Mouse (Mus musculus): ENCODE data around the gene Kcnq1. TPM values are rescaled to one million over a fixed set of nuclear protein-coding genes. Genes with fewer than 3 reads are reported as not detected.
A peak's percentile ranks its signal among the peaks of the same experiment; 100 is the strongest.

Kcnq1 gene
- total RNA-seq, 1 experiment, result 0.22 TPM

DNA sequence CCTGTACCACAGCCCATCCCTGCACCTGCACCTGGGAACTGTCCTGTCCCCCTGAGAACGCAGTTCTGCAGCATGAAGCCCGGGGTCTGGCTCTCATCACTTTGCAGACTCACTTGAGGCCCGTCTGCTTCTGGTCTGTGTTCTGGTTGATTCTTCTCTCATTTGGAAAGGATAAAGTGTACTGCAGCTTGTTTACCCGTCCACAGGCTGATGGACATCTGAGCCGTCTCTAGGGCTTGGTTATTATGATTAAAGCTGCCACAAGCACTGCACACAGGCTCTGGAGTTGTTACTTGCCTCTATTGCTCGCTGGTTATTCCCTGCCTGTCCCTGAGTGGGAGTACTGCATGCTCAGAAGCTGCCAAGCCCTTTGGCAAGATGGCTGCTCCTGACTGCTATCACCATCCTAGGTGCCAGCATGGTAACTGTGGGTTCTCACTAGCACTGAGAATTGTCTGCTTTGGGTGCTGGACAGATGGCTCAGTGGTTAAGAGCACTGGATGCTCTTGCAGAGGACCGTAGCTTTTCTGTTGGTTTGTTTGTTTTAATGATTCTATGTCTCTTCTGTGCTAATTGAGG, 59.6 kb downstream of the Kcnq1 start:
- Histone ChIP-seq H3K9me3 (ENCODE audit: control insufficient read depth, insufficient read depth, low read depth, low read length) (no peaks in the 10 kb centered on the region), H3K36me3 (ENCODE audit: control insufficient read depth, insufficient read depth, low read length, poor library complexity, severe bottlenecking) (no peaks in the 10 kb centered on the region)

GRCm38 (mm10) chr7:143167275-143167674, 61.1 kb downstream of the Kcnq1 start:
- DNase-seq (ENCODE audit: low read depth, low spot score), result no peak
- no peak for TF ChIP-seq CHD2 (IDR thresholded peaks at IDR 0.05; ENCODE audit: low read depth, low read length)
- no peak for TF ChIP-seq ZC3H11A (IDR thresholded peaks at IDR 0.05; ENCODE audit: borderline replicate concordance, low read depth, low read length)
- TF ChIP-seq HCFC1 (IDR thresholded peaks at IDR 0.05; ENCODE audit: borderline replicate concordance, insufficient read depth, low read length), result no peak
- no peak for TF ChIP-seq ZNF384 (IDR thresholded peaks at IDR 0.05; ENCODE audit: low read depth, low read length)
- TF ChIP-seq MAFK (IDR thresholded peaks at IDR 0.05; ENCODE audit: insufficient read depth, low read depth, low read length), result no peak
- Histone ChIP-seq H3K4me3 (ENCODE audit: insufficient read depth in 1 of 2, low read depth in 1 of 2, low read length in 2 of 2, poor library complexity in 1 of 2, severe bottlenecking in 1 of 2) (no peak overlapping the region), H3K9ac (ENCODE audit: insufficient read depth, low read depth, low read length, poor library complexity, severe bottlenecking) (no peak overlapping the region), H3K36me3 (ENCODE audit: control insufficient read depth, insufficient read depth, low read length, poor library complexity, severe bottlenecking) (no peaks in the 10 kb centered on the region), H3K4me1 (ENCODE audit: control insufficient read depth in 2 of 2, insufficient read depth in 2 of 2, low read length in 2 of 2, poor library complexity in 1 of 2) (no peaks in the 10 kb centered on the region), H3K9me3 (ENCODE audit: control insufficient read depth, insufficient read depth, low read depth, low read length) (no peaks in the 10 kb centered on the region), H3K27ac (ENCODE audit: insufficient read depth, low read depth, low read length, poor library complexity, severe bottlenecking) (no peak overlapping the region)
- in situ Hi-C loops (cut with MboI; ENCODE audit: low sequenced_read_pairs in 2 of 2, unreplicated experiment in 2 of 2), result no loop called here

More for the DNA sequence above, 59.6 kb downstream of the Kcnq1 start:
- H3K4me3 ChIP-seq (ENCODE audit: insufficient read depth in 1 of 2, low read depth in 1 of 2, low read length in 2 of 2, poor library complexity in 1 of 2, severe bottlenecking in 1 of 2), result no peak overlapping the region
- in situ Hi-C loops (cut with MboI; ENCODE audit: low sequenced_read_pairs in 2 of 2, unreplicated experiment in 2 of 2), result no loop called here
- no peaks in the 10 kb centered on the region for H3K4me1 ChIP-seq (ENCODE audit: control insufficient read depth in 2 of 2, insufficient read depth in 2 of 2, low read length in 2 of 2, poor library complexity in 1 of 2)
- TF ChIP-seq HCFC1 (IDR thresholded peaks at IDR 0.05; ENCODE audit: borderline replicate concordance, insufficient read depth, low read length) (no peak), ZNF384 (IDR thresholded peaks at IDR 0.05; ENCODE audit: low read depth, low read length) (no peak), ZC3H11A (IDR thresholded peaks at IDR 0.05; ENCODE audit: borderline replicate concordance, low read depth, low read length) (no peak), MAFK (IDR thresholded peaks at IDR 0.05; ENCODE audit: insufficient read depth, low read depth, low read length) (no peak), CHD2 (IDR thresholded peaks at IDR 0.05; ENCODE audit: low read depth, low read length) (no peak)
- H3K9ac ChIP-seq (ENCODE audit: insufficient read depth, low read depth, low read length, poor library complexity, severe bottlenecking), result no peak overlapping the region
- no peak overlapping the region for H3K27ac ChIP-seq (ENCODE audit: insufficient read depth, low read depth, low read length, poor library complexity, severe bottlenecking)
- DNase-seq (ENCODE audit: low read depth, low spot score), result no peak

- Histone ChIP-seq H3K9me3 (ENCODE audit: control insufficient read depth, insufficient read depth, low read depth, low read length) (no peaks in the 10 kb centered on the region), H3K27ac (ENCODE audit: insufficient read depth, low read depth, low read length, poor library complexity, severe bottlenecking) (no peak overlapping the region), H3K9ac (ENCODE audit: insufficient read depth, low read depth, low read length, poor library complexity, severe bottlenecking) (no peak overlapping the region), H3K4me1 (ENCODE audit: control insufficient read depth in 2 of 2, insufficient read depth in 2 of 2, low read length in 2 of 2, poor library complexity in 1 of 2) (no peaks in the 10 kb centered on the region; a peak in 1 of 4 replicates), H3K36me3 (ENCODE audit: control insufficient read depth, insufficient read depth, low read length, poor library complexity, severe bottlenecking) (no peaks in the 10 kb centered on the region), H3K4me3 (ENCODE audit: insufficient read depth in 1 of 2, low read depth in 1 of 2, low read length in 2 of 2, poor library complexity in 1 of 2, severe bottlenecking in 1 of 2) (no peak overlapping the region)
- in situ Hi-C loops (cut with MboI; ENCODE audit: low sequenced_read_pairs in 2 of 2, unreplicated experiment in 2 of 2), result no loop called here
- DNase-seq (ENCODE audit: low read depth, low spot score), result no peak
- no peak for TF ChIP-seq ZNF384 (IDR thresholded peaks at IDR 0.05; ENCODE audit: low read depth, low read length)
- TF ChIP-seq MAFK (IDR thresholded peaks at IDR 0.05; ENCODE audit: insufficient read depth, low read depth, low read length), result no peak
- no peak for TF ChIP-seq ZC3H11A (IDR thresholded peaks at IDR 0.05; ENCODE audit: borderline replicate concordance, low read depth, low read length)
- no peak for TF ChIP-seq HCFC1 (IDR thresholded peaks at IDR 0.05; ENCODE audit: borderline replicate concordance, insufficient read depth, low read length)
- TF ChIP-seq CHD2 (IDR thresholded peaks at IDR 0.05; ENCODE audit: low read depth, low read length), result no peak
Measured at GRCm38 (mm10) chr7:143169371-143169770, 63.2 kb downstream of the Kcnq1 start.

- in situ Hi-C loops (cut with MboI; ENCODE audit: low sequenced_read_pairs in 2 of 2, unreplicated experiment in 2 of 2), result no loop called here
- Histone ChIP-seq H3K27ac (ENCODE audit: insufficient read depth, low read depth, low read length, poor library complexity, severe bottlenecking) (no peak overlapping the region), H3K4me3 (ENCODE audit: insufficient read depth in 1 of 2, low read depth in 1 of 2, low read length in 2 of 2, poor library complexity in 1 of 2, severe bottlenecking in 1 of 2) (no peak overlapping the region), H3K36me3 (ENCODE audit: control insufficient read depth, insufficient read depth, low read length, poor library complexity, severe bottlenecking) (no peaks in the 10 kb centered on the region), H3K9ac (ENCODE audit: insufficient read depth, low read depth, low read length, poor library complexity, severe bottlenecking) (no peak overlapping the region), H3K4me1 (ENCODE audit: control insufficient read depth in 2 of 2, insufficient read depth in 2 of 2, low read length in 2 of 2, poor library complexity in 1 of 2) (no peaks in the 10 kb centered on the region; a peak in 1 of 4 replicates), H3K9me3 (ENCODE audit: control insufficient read depth, insufficient read depth, low read depth, low read length) (no peaks in the 10 kb centered on the region)
- DNase-seq (ENCODE audit: low read depth, low spot score), result no peak
- TF ChIP-seq ZNF384 (IDR thresholded peaks at IDR 0.05; ENCODE audit: low read depth, low read length) (no peak), HCFC1 (IDR thresholded peaks at IDR 0.05; ENCODE audit: borderline replicate concordance, insufficient read depth, low read length) (no peak), MAFK (IDR thresholded peaks at IDR 0.05; ENCODE audit: insufficient read depth, low read depth, low read length) (peak; percentile 92), CHD2 (IDR thresholded peaks at IDR 0.05; ENCODE audit: low read depth, low read length) (no peak)
Measured at GRCm38 (mm10) chr7:143172914-143173547, 66.9 kb downstream of the Kcnq1 start.

Data from ES-E14 (cell line).